Mouse (Mus musculus): ENCODE data around the gene Bag2. TPM values are rescaled to one million over a fixed set of nuclear protein-coding genes. Genes with fewer than 3 reads are reported as not detected.

Gene Bag2
- 64.5 and 71.5 TPM in 2 replicates for polyA plus RNA-seq (2015; fragmentation: Nextera tagmentation; extraction: Ambion mirVana)

- under 1% methylated on average over 61 of the region's 61 CpGs for WGBS
These were observed at the start of gene Bag2 for GRCm38 (mm10) chr1:33757491-33758041. Gene Bag2 (minus strand): TSS chr1:33757795.

GRCm38 (mm10) chr1:33803323-33803722 is 45.7 kb upstream of the Bag2 start:
- 98% methylated on average over 2 of the region's 2 CpGs for WGBS
- no peak overlapping the region for H3K4me2 ChIP-seq
- H3K9me3 ChIP-seq: no peaks in the 10 kb centered on the region
- H3K4me3 ChIP-seq (replicated peaks): no peak overlapping the region
- H3K4me1 ChIP-seq: no peaks in the 10 kb centered on the region
- peaks cover 31% of the 10 kb centered on the region for H3K36me3 ChIP-seq
- no peaks in the 10 kb centered on the region for H3K27me3 ChIP-seq (replicated peaks)
- ATAC-seq (ENCODE audit: insufficient read depth, low FRiP score, low read depth): no peak
- no peak overlapping the region for H3K9ac ChIP-seq
- H3K27ac ChIP-seq: no peak overlapping the region

More at GRCm38 (mm10) chr1:33757491-33758041, at the start of gene Bag2:
- Histone ChIP-seq H3K9ac (peak within 1 kb of the TSS; percentile 88), H3K4me1 (0 out of 2 replicates have a peak, but pooled peaks cover 2% of the 10 kb centered on the region), H3K9me3 (no peaks in the 10 kb centered on the region), H3K27ac (peak within 1 kb of the TSS; percentile 77), H3K36me3 (no peaks in the 10 kb centered on the region; the same call in 1 of the 2 replicates), H3K27me3 (replicated peaks) (no peaks in the 10 kb centered on the region), H3K4me2 (peak within 1 kb of the TSS; percentile 92), H3K4me3 (replicated peaks) (peak within 1 kb of the TSS; percentile 76)
- ATAC-seq (ENCODE audit: insufficient read depth, low FRiP score, low read depth): peak; percentile 79

GRCm38 (mm10) chr1:33799620-33800019 is 42.0 kb upstream of the Bag2 start:
- no peaks in the 10 kb centered on the region for H3K9me3 ChIP-seq
- no peak overlapping the region for H3K4me3 ChIP-seq (replicated peaks)
- peaks cover 29% of the 10 kb centered on the region for H3K36me3 ChIP-seq
- ATAC-seq (ENCODE audit: insufficient read depth, low FRiP score, low read depth): no peak
- no peak overlapping the region for H3K9ac ChIP-seq
- H3K27ac ChIP-seq: no peak overlapping the region
- no peaks in the 10 kb centered on the region for H3K4me1 ChIP-seq
- no peak overlapping the region for H3K4me2 ChIP-seq
- 66% methylated on average over 3 of the region's 3 CpGs for WGBS
- no peaks in the 10 kb centered on the region for H3K27me3 ChIP-seq (replicated peaks)

GRCm38 (mm10) chr1:33788493-33788892 is 30.9 kb upstream of the Bag2 start:
- 33% methylated on average over 3 of the region's 3 CpGs for WGBS
- no peak overlapping the region for H3K9ac ChIP-seq
- no peak overlapping the region for H3K4me3 ChIP-seq (replicated peaks)
- no peak for ATAC-seq (ENCODE audit: insufficient read depth, low FRiP score, low read depth)
- peaks cover under 1% of the 10 kb centered on the region; the same call in 1 of the 2 replicates for H3K4me1 ChIP-seq
- H3K27me3 ChIP-seq (replicated peaks): no peaks in the 10 kb centered on the region
- no peak overlapping the region for H3K4me2 ChIP-seq
- no peaks in the 10 kb centered on the region for H3K36me3 ChIP-seq
- no peaks in the 10 kb centered on the region for H3K9me3 ChIP-seq
- H3K27ac ChIP-seq: no peak overlapping the region

GRCm38 (mm10) chr1:33788072-33788471 is 30.5 kb upstream of the Bag2 start:
- H3K27me3 ChIP-seq (replicated peaks): no peaks in the 10 kb centered on the region
- no peak overlapping the region for H3K9ac ChIP-seq
- H3K4me2 ChIP-seq: no peak overlapping the region
- no peaks in the 10 kb centered on the region for H3K9me3 ChIP-seq
- no peak overlapping the region for H3K27ac ChIP-seq
- no peaks in the 10 kb centered on the region for H3K4me1 ChIP-seq
- 66% methylated on average over 5 of the region's 5 CpGs for WGBS
- no peak for ATAC-seq (ENCODE audit: insufficient read depth, low FRiP score, low read depth)
- H3K4me3 ChIP-seq (replicated peaks): no peak overlapping the region
- H3K36me3 ChIP-seq: no peaks in the 10 kb centered on the region

- H3K4me2 ChIP-seq: no peak overlapping the region
- H3K9me3 ChIP-seq: no peaks in the 10 kb centered on the region
- H3K27ac ChIP-seq: no peak overlapping the region
- no peaks in the 10 kb centered on the region for H3K4me1 ChIP-seq
- ATAC-seq (ENCODE audit: insufficient read depth, low FRiP score, low read depth): no peak
- no peaks in the 10 kb centered on the region for H3K36me3 ChIP-seq
- no peaks in the 10 kb centered on the region for H3K27me3 ChIP-seq (replicated peaks)
- WGBS: 91% methylated on average over 5 of the region's 5 CpGs
- H3K9ac ChIP-seq: no peak overlapping the region
- no peak overlapping the region for H3K4me3 ChIP-seq (replicated peaks)
These were observed 27.0 kb upstream of the Bag2 start for GRCm38 (mm10) chr1:33784561-33784960.

GRCm38 (mm10) chr1:33776175-33776611 is 18.6 kb upstream of the Bag2 start:
- Histone ChIP-seq H3K4me3 (replicated peaks) (no peak overlapping the region), H3K4me1 (no peaks in the 10 kb centered on the region), H3K36me3 (peaks cover 13% of the 10 kb centered on the region; the same call in 1 of the 2 replicates), H3K27me3 (replicated peaks) (no peaks in the 10 kb centered on the region), H3K9me3 (no peaks in the 10 kb centered on the region), H3K9ac (no peak overlapping the region), H3K27ac (no peak overlapping the region), H3K4me2 (no peak overlapping the region)
- no peak for ATAC-seq (ENCODE audit: insufficient read depth, low FRiP score, low read depth)
- WGBS: 86% methylated on average over 14 of the region's 14 CpGs

- no peaks in the 10 kb centered on the region for H3K27me3 ChIP-seq (replicated peaks)
- peaks cover 15% of the 10 kb centered on the region for H3K36me3 ChIP-seq
- H3K9me3 ChIP-seq: no peaks in the 10 kb centered on the region
- no peak overlapping the region for H3K9ac ChIP-seq
- no peak for ATAC-seq (ENCODE audit: insufficient read depth, low FRiP score, low read depth)
- no peaks in the 10 kb centered on the region for H3K4me1 ChIP-seq
- H3K27ac ChIP-seq: no peak overlapping the region
- H3K4me3 ChIP-seq (replicated peaks): no peak overlapping the region
- 94% methylated on average over 9 of the region's 9 CpGs for WGBS
- no peak overlapping the region for H3K4me2 ChIP-seq
These were observed 14.5 kb upstream of the Bag2 start for GRCm38 (mm10) chr1:33772106-33772505.

GRCm38 (mm10) chr1:33771621-33772020 is 14.0 kb upstream of the Bag2 start:
- H3K36me3 ChIP-seq: peaks cover 11% of the 10 kb centered on the region
- 90% methylated on average over 10 of the region's 10 CpGs for WGBS
- no peaks in the 10 kb centered on the region for H3K27me3 ChIP-seq (replicated peaks)
- no peak overlapping the region for H3K4me3 ChIP-seq (replicated peaks)
- no peak for ATAC-seq (ENCODE audit: insufficient read depth, low FRiP score, low read depth)
- H3K27ac ChIP-seq: no peak overlapping the region
- H3K9me3 ChIP-seq: no peaks in the 10 kb centered on the region
- H3K9ac ChIP-seq: no peak overlapping the region
- H3K4me2 ChIP-seq: no peak overlapping the region
- no peaks in the 10 kb centered on the region for H3K4me1 ChIP-seq

- H3K9ac ChIP-seq: no peak overlapping the region
- no peak overlapping the region for H3K4me3 ChIP-seq (replicated peaks)
- no peak overlapping the region for H3K4me2 ChIP-seq
- H3K27me3 ChIP-seq (replicated peaks): no peaks in the 10 kb centered on the region
- no peaks in the 10 kb centered on the region for H3K4me1 ChIP-seq
- H3K36me3 ChIP-seq: peaks cover 16% of the 10 kb centered on the region
- H3K9me3 ChIP-seq: no peaks in the 10 kb centered on the region
- H3K27ac ChIP-seq: no peak overlapping the region
- no peak for ATAC-seq (ENCODE audit: insufficient read depth, low FRiP score, low read depth)
These were observed 11.2 kb upstream of the Bag2 start for GRCm38 (mm10) chr1:33768827-33769226.

GRCm38 (mm10) chr1:33768091-33768787 is 10.6 kb upstream of the Bag2 start:
- ATAC-seq (ENCODE audit: insufficient read depth, low FRiP score, low read depth): no peak
- no peak overlapping the region for H3K4me3 ChIP-seq (replicated peaks)
- WGBS: 91% methylated on average over 1 of the region's 1 CpGs

More at GRCm38 (mm10) chr1:33768091-33768787, 10.6 kb upstream of the Bag2 start:
- Histone ChIP-seq H3K9ac (no peak overlapping the region), H3K36me3 (peaks cover 16% of the 10 kb centered on the region), H3K4me1 (no peaks in the 10 kb centered on the region), H3K9me3 (no peaks in the 10 kb centered on the region), H3K27me3 (replicated peaks) (no peaks in the 10 kb centered on the region), H3K27ac (no peak overlapping the region), H3K4me2 (no peak overlapping the region)

All from stomach, embryonic 15.5 days (tissue).